9 mouse cellular contexts compared by ENCODE assay signal in genomic region chr16:31905891-31906825, GRCm38 (mm10). TPM values are rescaled to one million over a fixed set of nuclear protein-coding genes. Genes with fewer than 3 reads are reported as not detected.
DNase-seq lines count a peak whose midpoint lies in the region; ATAC-seq and TF ChIP-seq lines count a peak whose summit lies in the region.
"Had no signal": no experiment of that assay in that cellular context is flagged by ENCODE, and none has a peak within 500 bp of the region (broad histone marks: within the 10 kb centered on the region; RNA-seq: fewer than 3 reads in every experiment).

No protein-coding gene starts in this region.

- peak overlapping the region; percentile 36 for H3K4me3 ChIP-seq in kidney, embryonic 16.5 days (ENCODE audit: low read length)
- no peak overlapping the region for H3K4me3 ChIP-seq in hindbrain, embryonic 15.5 days
- no peak overlapping the region for H3K4me3 ChIP-seq in midbrain, postnatal 0 days (ENCODE audit: low read depth, low read length)

- WGBS in kidney, embryonic 16.5 days: 29% methylated on average over 20 of the region's 20 CpGs
- 35% methylated on average over 20 of the region's 20 CpGs for WGBS in hindbrain, embryonic 15.5 days
- 32% methylated on average over 20 of the region's 20 CpGs for WGBS in midbrain, postnatal 0 days

- H3K9ac ChIP-seq in kidney, embryonic 16.5 days (replicated peaks; ENCODE audit: low read length): no peak overlapping the region; the same call in 1 of the 2 replicates
- H3K9ac ChIP-seq in hindbrain, embryonic 15.5 days: peak overlapping the region; percentile 17; the same call in 1 of the 2 replicates
- no peak overlapping the region for H3K9ac ChIP-seq in midbrain, postnatal 0 days (replicated peaks; ENCODE audit: low read length, poor library complexity, severe bottlenecking)

- TF ChIP-seq CTCF in midbrain, postnatal 0 days (IDR thresholded peaks at IDR 0.05): no peak

- H3K4me1 ChIP-seq in kidney, embryonic 16.5 days (ENCODE audit: insufficient read depth, low read length): peaks cover 9% of the 10 kb centered on the region
- H3K4me1 ChIP-seq in hindbrain, embryonic 15.5 days (replicated peaks): peaks cover 13% of the 10 kb centered on the region
- H3K4me1 ChIP-seq in midbrain, postnatal 0 days (ENCODE audit: insufficient read depth, low read length): no peaks in the 10 kb centered on the region

- no peak for DNase-seq in kidney, postnatal 14 days
- no peak for DNase-seq in midbrain, postnatal 0 days (ENCODE audit: low spot score)
- no peak for DNase-seq in cerebellum, adult 11 months
- DNase-seq in frontal cortex, postnatal 14 days (ENCODE audit: low spot score in 2 of 2): no peak

- H3K4me2 ChIP-seq in kidney, embryonic 16.5 days (replicated peaks; ENCODE audit: low read depth, low read length): peak overlapping the region; percentile 53
- peak overlapping the region; percentile 38 for H3K4me2 ChIP-seq in hindbrain, embryonic 15.5 days
- H3K4me2 ChIP-seq in midbrain, postnatal 0 days (ENCODE audit: low read depth, low read length, poor library complexity, severe bottlenecking): no peak overlapping the region

- no peak overlapping the region for H3K27ac ChIP-seq in kidney, embryonic 16.5 days (ENCODE audit: low read length)
- peak overlapping the region; percentile 43; the same call in 1 of the 2 replicates for H3K27ac ChIP-seq in hindbrain, embryonic 15.5 days (replicated peaks)
- peak overlapping the region; percentile 51 for H3K27ac ChIP-seq in midbrain, postnatal 0 days (ENCODE audit: low read depth, low read length)

- no peaks in the 10 kb centered on the region for H3K27me3 ChIP-seq in kidney, embryonic 16.5 days (ENCODE audit: insufficient read depth, low read length)
- H3K27me3 ChIP-seq in hindbrain, embryonic 15.5 days: no peaks in the 10 kb centered on the region
- H3K27me3 ChIP-seq in midbrain, postnatal 0 days (ENCODE audit: insufficient read depth, low read length): no peaks in the 10 kb centered on the region

- no peaks in the 10 kb centered on the region for H3K36me3 ChIP-seq in kidney, embryonic 16.5 days (ENCODE audit: insufficient read depth, low read length)
- no peaks in the 10 kb centered on the region for H3K36me3 ChIP-seq in hindbrain, embryonic 15.5 days
- H3K36me3 ChIP-seq in midbrain, postnatal 0 days (ENCODE audit: insufficient read depth, low read length): no peaks in the 10 kb centered on the region

- no peaks in the 10 kb centered on the region for H3K9me3 ChIP-seq in kidney, embryonic 16.5 days (ENCODE audit: low read length)
- H3K9me3 ChIP-seq in hindbrain, embryonic 15.5 days: no peaks in the 10 kb centered on the region
- H3K9me3 ChIP-seq in midbrain, postnatal 0 days (ENCODE audit: low read length): no peaks in the 10 kb centered on the region

- 0 out of 2 replicates have a peak, but pooled peaks have one; percentile 21 for ATAC-seq in kidney, embryonic 16.5 days (ENCODE audit: low FRiP score, low TSS enrichment)
- ATAC-seq in common myeloid progenitor, adult 5-6 weeks (replicated peaks; ENCODE audit: low read depth, poor library complexity, severe bottlenecking): peak; percentile 22
- ATAC-seq in hindbrain, embryonic 15.5 days (ENCODE audit: low FRiP score, low read depth): peak; percentile 43; the same call in 1 of the 2 replicates
- ATAC-seq in midbrain, postnatal 0 days (ENCODE audit: low FRiP score): 0 out of 2 replicates have a peak, but pooled peaks have one; percentile 41
- ATAC-seq in cerebellum, adult (ENCODE audit: insufficient number of reproducible peaks, low FRiP score, low TSS enrichment): no peak

RNA-seq across cellular contexts. Expression of gene Pigz, which starts 27.5 kb away (rescaled TPM):
- 1.0 and 1.4 TPM in 2 replicates for polyA plus RNA-seq in kidney, embryonic 16.5 days (2015; fragmentation: Nextera tagmentation; extraction: Ambion mirVana)
- not detected in 2 replicates for total RNA-seq in common myeloid progenitor, adult 5-6 weeks (2017)
- 4.2 and 4.8 TPM in 2 replicates for polyA plus RNA-seq in hindbrain, embryonic 15.5 days (2015; fragmentation: Nextera tagmentation; extraction: Ambion mirVana)
- total RNA-seq in midbrain, postnatal 0 days (2014; rRNA removed): 2.1 and 3.2 TPM in 2 replicates
- polyA plus RNA-seq in midbrain, postnatal 0 days (2015; fragmentation: Nextera tagmentation; extraction: Ambion mirVana): 2.5 and 3.9 TPM in 2 replicates
- total RNA-seq: hematopoietic stem cell, adult 5-6 weeks had no signal

RNA-seq across cellular contexts. Expression of gene Meltf, which starts 27.5 kb away (rescaled TPM):
- 0.66 and 0.90 TPM in 2 replicates for polyA plus RNA-seq in kidney, embryonic 16.5 days (2015; fragmentation: Nextera tagmentation; extraction: Ambion mirVana)
- not detected in 2 replicates for total RNA-seq in common myeloid progenitor, adult 5-6 weeks (2017)
- 0.29 and 0.31 TPM in 2 replicates for polyA plus RNA-seq in hindbrain, embryonic 15.5 days (2015; fragmentation: Nextera tagmentation; extraction: Ambion mirVana)
- total RNA-seq in midbrain, postnatal 0 days (2014; rRNA removed): 0.19 and 0.22 TPM in 2 replicates
- polyA plus RNA-seq in midbrain, postnatal 0 days (2015; fragmentation: Nextera tagmentation; extraction: Ambion mirVana): 0.25 and 0.27 TPM in 2 replicates
- total RNA-seq: hematopoietic stem cell, adult 5-6 weeks had no signal

RNA-seq across cellular contexts. Expression of gene 0610012G03Rik, which starts 42.1 kb away (rescaled TPM):
- 96.2 and 103 TPM in 2 replicates for polyA plus RNA-seq in kidney, embryonic 16.5 days (2015; fragmentation: Nextera tagmentation; extraction: Ambion mirVana)
- total RNA-seq in common myeloid progenitor, adult 5-6 weeks (2017): 13.5 and 14.6 TPM in 2 replicates
- polyA plus RNA-seq in hindbrain, embryonic 15.5 days (2015; fragmentation: Nextera tagmentation; extraction: Ambion mirVana): 118 and 123 TPM in 2 replicates
- 95.0 and 98.0 TPM in 2 replicates for total RNA-seq in midbrain, postnatal 0 days (2014; rRNA removed)
- polyA plus RNA-seq in midbrain, postnatal 0 days (2015; fragmentation: Nextera tagmentation; extraction: Ambion mirVana): 139 and 143 TPM in 2 replicates

RNA-seq across cellular contexts. Expression of gene Ncbp2, which starts 42.2 kb away (rescaled TPM):
- polyA plus RNA-seq in kidney, embryonic 16.5 days (2015; fragmentation: Nextera tagmentation; extraction: Ambion mirVana): 115 and 119 TPM in 2 replicates
- 40.9 and 46.7 TPM in 2 replicates for total RNA-seq in common myeloid progenitor, adult 5-6 weeks (2017)
- 89.0 and 93.7 TPM in 2 replicates for polyA plus RNA-seq in hindbrain, embryonic 15.5 days (2015; fragmentation: Nextera tagmentation; extraction: Ambion mirVana)
- 25.9 and 31.5 TPM in 2 replicates for total RNA-seq in midbrain, postnatal 0 days (2014; rRNA removed)
- polyA plus RNA-seq in midbrain, postnatal 0 days (2015; fragmentation: Nextera tagmentation; extraction: Ambion mirVana): 65.7 and 73.2 TPM in 2 replicates
